Mouse (Mus musculus): ENCODE measurements around the gene Tmem210. TPM values are rescaled to one million over a fixed set of nuclear protein-coding genes. Genes with fewer than 3 reads are reported as not detected.

The Tmem210 gene
- polyA plus RNA-seq, 1 experiment from 2014 or later, result not detected

DNA sequence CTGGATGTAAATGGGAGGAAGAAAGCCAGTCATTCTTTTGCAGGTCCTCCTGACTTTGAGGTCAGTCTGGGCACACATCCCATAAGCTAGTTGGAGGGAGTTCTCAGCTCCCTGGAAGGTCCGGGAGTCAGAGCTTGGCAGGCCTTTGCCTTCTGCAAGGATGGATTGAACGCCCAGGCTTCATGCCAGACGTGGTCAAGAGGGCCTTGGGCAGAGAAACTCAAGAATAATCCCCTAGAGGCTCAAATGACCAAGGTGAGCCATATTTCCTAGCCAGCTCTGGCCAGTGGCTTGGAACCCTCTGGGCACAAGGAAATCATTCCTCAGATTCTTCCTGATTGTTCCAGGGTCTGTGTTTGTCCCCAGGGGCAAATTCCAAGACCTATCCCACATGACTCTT lies 23.1 kb upstream of the Tmem210 start:
- Histone ChIP-seq H3K4me2 (ENCODE audit: low read depth, low read length) (peak overlapping the region; percentile 93), H3K27me3 (ENCODE audit: insufficient read depth, low read length) (no peaks in the 10 kb centered on the region), H3K4me3 (ENCODE audit: low read depth, low read length) (peak overlapping the region; percentile 13; the same call in 1 of the 2 replicates), H3K9me3 (ENCODE audit: low read length) (no peaks in the 10 kb centered on the region), H3K36me3 (replicated peaks; ENCODE audit: insufficient read depth, low read length) (peaks cover 12% of the 10 kb centered on the region), H3K4me1 (ENCODE audit: insufficient read depth) (peaks cover 57% of the 10 kb centered on the region), H3K27ac (ENCODE audit: low read depth) (peak overlapping the region; percentile 12; the same call in 1 of the 2 replicates), H3K9ac (replicated peaks) (0 out of 2 replicates have a peak overlapping the region, but pooled peaks have one; percentile 38)
- WGBS (ENCODE audit: insufficient replicate concordance), result 71% methylated on average over 3 of the region's 3 CpGs
- ATAC-seq, result no peak
- no peak for DNase-seq
- TF ChIP-seq EP300 (IDR thresholded peaks at IDR 0.05; ENCODE audit: low read depth) (no peak), CTCF (IDR thresholded peaks at IDR 0.05; ENCODE audit: low read depth) (no peak)

DNA sequence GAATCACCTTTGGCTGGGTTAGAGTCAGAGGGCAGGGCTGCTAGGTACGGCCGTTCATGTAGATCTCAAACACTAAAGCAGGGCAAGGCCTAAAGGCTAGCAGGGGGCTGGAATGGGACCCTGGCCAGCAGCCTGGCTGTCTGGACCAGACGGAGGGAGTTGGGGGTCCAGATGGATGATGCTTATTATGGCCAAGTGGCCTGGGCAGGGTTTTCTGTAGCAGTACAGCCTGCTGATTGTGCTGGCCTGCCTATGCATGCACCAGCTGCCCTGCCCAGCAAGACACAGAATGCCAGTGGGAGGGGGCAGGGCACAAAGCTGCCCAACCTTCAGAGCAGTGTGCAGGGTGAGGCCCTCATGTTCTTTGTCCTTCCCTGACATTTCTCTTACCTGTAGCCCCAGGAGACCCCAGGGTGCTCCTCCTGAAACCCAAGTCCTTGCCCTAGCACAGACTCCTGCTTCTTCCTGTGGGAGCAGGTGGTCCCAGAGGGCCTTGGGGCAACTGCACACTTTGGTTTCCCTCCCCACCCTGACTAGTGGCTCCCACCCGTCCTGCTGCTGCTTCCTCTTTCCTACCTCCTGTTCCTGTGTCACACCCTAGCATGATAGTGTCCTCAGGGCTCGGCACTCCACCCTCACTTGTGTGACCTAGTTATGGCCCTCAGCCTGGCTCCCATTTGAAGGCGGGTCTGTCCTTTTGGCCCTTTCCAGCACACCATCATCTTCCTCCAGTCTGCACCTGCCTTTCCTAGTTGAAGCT lies 21.9 kb upstream of the Tmem210 start:
- peak overlapping the region; percentile 63 for H3K9ac ChIP-seq (replicated peaks)
- H3K4me2 ChIP-seq (ENCODE audit: low read depth, low read length), result peak overlapping the region; percentile 93
- TF ChIP-seq CTCF (IDR thresholded peaks at IDR 0.05; ENCODE audit: low read depth), result no peak
- H3K9me3 ChIP-seq (ENCODE audit: low read length), result no peaks in the 10 kb centered on the region
- DNase-seq (no peak), ATAC-seq (peak; percentile 13)
- peak overlapping the region; percentile 21 for H3K4me3 ChIP-seq (ENCODE audit: low read depth, low read length)
- peak overlapping the region; percentile 84 for H3K27ac ChIP-seq (ENCODE audit: low read depth)
- peaks cover 60% of the 10 kb centered on the region for H3K4me1 ChIP-seq (ENCODE audit: insufficient read depth)
- peaks cover 19% of the 10 kb centered on the region for H3K36me3 ChIP-seq (replicated peaks; ENCODE audit: insufficient read depth, low read length)
- 46% methylated on average over 6 of the region's 6 CpGs for WGBS (ENCODE audit: insufficient replicate concordance)
- no peaks in the 10 kb centered on the region for H3K27me3 ChIP-seq (ENCODE audit: insufficient read depth, low read length)

- Histone ChIP-seq H3K27me3 (ENCODE audit: insufficient read depth, low read length) (no peaks in the 10 kb centered on the region), H3K4me2 (ENCODE audit: low read depth, low read length) (peak overlapping the region; percentile 93), H3K9me3 (ENCODE audit: low read length) (no peaks in the 10 kb centered on the region), H3K4me3 (ENCODE audit: low read depth, low read length) (peak overlapping the region; percentile 21; the same call in 1 of the 2 replicates), H3K9ac (replicated peaks) (peak overlapping the region; percentile 63), H3K36me3 (replicated peaks; ENCODE audit: insufficient read depth, low read length) (peaks cover 19% of the 10 kb centered on the region), H3K4me1 (ENCODE audit: insufficient read depth) (peaks cover 65% of the 10 kb centered on the region), H3K27ac (ENCODE audit: low read depth) (peak overlapping the region; percentile 84)
- WGBS (ENCODE audit: insufficient replicate concordance), result 34% methylated on average over 2 of the region's 2 CpGs
- ATAC-seq (peak; percentile 34), DNase-seq (peak; percentile 86)
- TF ChIP-seq EP300 (IDR thresholded peaks at IDR 0.05; ENCODE audit: low read depth) (no peak), CTCF (IDR thresholded peaks at IDR 0.05; ENCODE audit: low read depth) (no peak)
Measured at GRCm38 (mm10) chr2:25266720-25267119, 21.2 kb upstream of the Tmem210 start.

DNA sequence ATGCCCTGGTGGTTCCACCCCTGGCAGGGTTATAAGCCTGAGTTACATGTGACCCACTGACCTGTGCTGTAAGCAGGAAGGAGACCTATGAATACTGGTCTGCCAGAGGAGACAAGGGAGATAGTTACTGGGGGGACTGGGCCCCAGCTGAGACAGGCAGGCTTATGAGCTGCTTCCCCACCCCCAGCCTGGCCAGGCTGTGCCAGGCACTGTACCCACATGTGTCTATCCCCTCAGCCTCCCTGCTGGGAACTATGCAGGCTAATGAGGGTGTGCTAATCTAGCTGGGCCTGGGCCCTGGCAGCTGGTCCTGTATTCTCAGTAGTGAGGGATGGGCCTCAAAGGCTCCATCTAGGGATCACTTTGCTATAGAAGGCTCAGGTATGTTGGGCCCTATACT lies 20.7 kb upstream of the Tmem210 start:
- ATAC-seq (no peak), DNase-seq (no peak)
- peak overlapping the region; percentile 93 for H3K4me2 ChIP-seq (ENCODE audit: low read depth, low read length)
- no peaks in the 10 kb centered on the region for H3K9me3 ChIP-seq (ENCODE audit: low read length)
- H3K4me3 ChIP-seq (ENCODE audit: low read depth, low read length), result no peak overlapping the region
- H3K27ac ChIP-seq (ENCODE audit: low read depth), result peak overlapping the region; percentile 84
- peaks cover 19% of the 10 kb centered on the region for H3K36me3 ChIP-seq (replicated peaks; ENCODE audit: insufficient read depth, low read length)
- peaks cover 62% of the 10 kb centered on the region for H3K4me1 ChIP-seq (ENCODE audit: insufficient read depth)
- no peaks in the 10 kb centered on the region for H3K27me3 ChIP-seq (ENCODE audit: insufficient read depth, low read length)
- TF ChIP-seq CTCF (IDR thresholded peaks at IDR 0.05; ENCODE audit: low read depth) (no peak), EP300 (IDR thresholded peaks at IDR 0.05; ENCODE audit: low read depth) (no peak)
- peak overlapping the region; percentile 45 for H3K9ac ChIP-seq (replicated peaks)

DNA sequence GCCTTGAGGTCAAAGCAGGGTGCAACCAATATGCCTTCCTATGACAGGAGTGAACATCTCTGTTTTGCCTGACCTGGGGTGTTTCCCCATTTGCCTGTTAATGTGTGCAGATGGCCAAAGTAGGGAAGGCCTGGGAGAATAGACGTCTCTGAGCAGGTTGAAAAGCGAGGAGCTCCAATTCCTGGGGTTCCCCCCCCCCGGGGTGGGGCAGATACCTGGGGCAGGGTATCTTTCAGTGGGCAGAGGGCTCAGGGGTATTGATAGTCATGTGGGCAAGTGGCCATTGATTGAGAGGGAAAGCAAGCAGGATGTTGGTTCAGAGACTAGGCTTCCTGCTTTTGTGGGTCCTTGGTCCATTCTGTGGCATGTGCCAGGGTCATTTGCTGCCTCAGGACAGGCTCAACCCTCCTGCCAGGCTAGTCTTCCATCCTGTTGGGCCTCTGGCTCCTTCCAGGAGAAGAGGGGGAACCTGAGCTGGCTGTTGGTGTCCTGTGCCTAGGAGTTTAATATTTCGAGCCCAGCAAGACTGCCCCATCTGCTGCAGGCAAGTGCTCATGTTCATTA lies 20.1 kb upstream of the Tmem210 start:
- Histone ChIP-seq H3K4me2 (ENCODE audit: low read depth, low read length) (no peak overlapping the region), H3K27me3 (ENCODE audit: insufficient read depth, low read length) (no peaks in the 10 kb centered on the region), H3K9me3 (ENCODE audit: low read length) (no peaks in the 10 kb centered on the region), H3K27ac (ENCODE audit: low read depth) (peak overlapping the region; percentile 84), H3K4me1 (ENCODE audit: insufficient read depth) (peaks cover 64% of the 10 kb centered on the region), H3K4me3 (ENCODE audit: low read depth, low read length) (no peak overlapping the region), H3K9ac (replicated peaks) (no peak overlapping the region), H3K36me3 (replicated peaks; ENCODE audit: insufficient read depth, low read length) (peaks cover 19% of the 10 kb centered on the region)
- 66% methylated on average over 4 of the region's 4 CpGs for WGBS (ENCODE audit: insufficient replicate concordance)
- DNase-seq (no peak), ATAC-seq (no peak)
- TF ChIP-seq EP300 (IDR thresholded peaks at IDR 0.05; ENCODE audit: low read depth), result no peak
- no peak for TF ChIP-seq CTCF (IDR thresholded peaks at IDR 0.05; ENCODE audit: low read depth)

DNA sequence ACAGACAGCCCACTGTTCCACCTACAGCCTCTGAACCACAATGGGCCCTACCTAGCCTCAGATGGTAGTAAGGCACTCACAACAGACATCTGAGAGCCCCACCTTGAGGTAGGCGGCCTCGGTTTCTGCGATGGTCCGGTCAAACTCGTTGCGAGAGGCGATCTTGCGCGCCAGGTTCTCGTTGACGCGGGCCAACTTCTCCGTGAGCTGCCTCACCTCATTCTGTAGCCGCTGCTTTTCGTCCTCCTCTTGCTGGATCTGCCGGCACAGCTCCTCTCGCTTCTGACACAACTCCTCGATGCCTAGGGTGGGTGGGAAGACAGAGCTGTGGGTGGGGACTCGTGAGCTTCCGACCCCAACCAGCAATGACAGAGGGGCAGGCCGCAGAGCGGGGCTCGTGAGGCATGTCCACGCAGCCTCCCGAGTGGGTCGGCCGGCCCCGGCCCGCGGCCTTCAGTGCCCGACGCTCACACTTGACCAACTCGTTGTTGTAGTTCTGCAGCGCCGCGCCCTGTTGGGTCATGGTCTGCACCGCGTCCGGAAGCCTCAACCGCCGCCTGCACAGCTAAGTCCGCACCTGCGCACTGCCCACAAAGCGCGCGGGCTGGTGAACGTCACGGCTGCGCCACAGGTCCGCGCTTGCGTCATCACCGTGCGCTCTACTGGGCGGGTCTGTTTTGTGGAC lies 16.0 kb upstream of the Tmem210 start, which contains the start of the genes Ssna1 and Anapc2:
TSS of gene Ssna1 (minus strand) at position 612 of the 685 bp plus-strand sequence.
TSS of gene Anapc2 (plus strand) at position 652 of the 685 bp plus-strand sequence.
- Histone ChIP-seq H3K9me3 (ENCODE audit: low read length) (no peaks in the 10 kb centered on the region), H3K4me3 (ENCODE audit: low read depth, low read length) (peak within 1 kb of the TSS; percentile 87), H3K27me3 (ENCODE audit: insufficient read depth, low read length) (no peaks in the 10 kb centered on the region), H3K27ac (ENCODE audit: low read depth) (peak within 1 kb of the TSS; percentile 84), H3K4me2 (ENCODE audit: low read depth, low read length) (peak within 1 kb of the TSS; percentile 94), H3K9ac (replicated peaks) (peak within 1 kb of the TSS; percentile 89), H3K4me1 (ENCODE audit: insufficient read depth) (peaks cover 32% of the 10 kb centered on the region), H3K36me3 (replicated peaks; ENCODE audit: insufficient read depth, low read length) (peaks cover 44% of the 10 kb centered on the region)
- DNase-seq (peak; percentile 100), ATAC-seq (peak; percentile 96)
- under 1% methylated on average over 54 of the region's 55 CpGs for WGBS (ENCODE audit: insufficient replicate concordance)
- peak; percentile 69 for TF ChIP-seq CTCF (IDR thresholded peaks at IDR 0.05; ENCODE audit: low read depth)
- TF ChIP-seq EP300 (IDR thresholded peaks at IDR 0.05; ENCODE audit: low read depth), result no peak; the same call in 1 of the 2 replicates
